Comparison of ENCODE assay signal across 10 mouse cellular contexts in the genomic region with DNA sequence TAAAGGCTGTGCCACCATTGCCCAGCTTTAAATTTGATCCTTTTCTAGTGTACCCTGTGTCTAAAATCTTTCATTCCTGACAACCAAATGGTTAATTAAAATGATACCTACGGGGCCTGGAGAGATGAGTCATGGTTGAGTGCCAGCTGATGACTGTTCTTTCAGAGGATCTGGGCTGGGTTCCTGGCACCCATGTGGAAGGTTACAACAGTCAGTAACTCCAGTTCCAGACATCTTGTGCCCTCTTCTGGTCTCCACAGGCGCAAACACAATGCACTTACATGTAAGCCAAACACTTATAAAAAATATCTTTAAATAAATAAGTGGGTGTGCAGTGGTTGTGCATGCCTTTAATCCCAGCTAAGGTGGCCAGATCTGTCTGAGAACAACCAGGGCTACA. TPM values are rescaled to one million over a fixed set of nuclear protein-coding genes. Genes with fewer than 3 reads are reported as not detected.
A peak's percentile ranks its signal among the peaks of the same experiment; 100 is the strongest.
DNase-seq lines count a peak whose midpoint lies in the region; ATAC-seq lines count a peak whose summit lies in the region.
"Had no signal": no experiment of that assay in that cellular context is flagged by ENCODE, and none has a peak within 500 bp of the region (broad histone marks: within the 10 kb centered on the region; RNA-seq: fewer than 3 reads in every experiment).

No protein-coding gene starts in this region.

- intact Hi-C loops in heart, postnatal 36 days (cut with DNase I) = loop anchor here (5.0 kb wide), 1 partner anchor 76 kb away; a partner anchor contains a TSS

- no peak for DNase-seq in heart, postnatal 36 days
- DNase-seq in thymus, postnatal 14 days = peak; percentile 22
- no peak for DNase-seq in thymus, adult 18-20 months
- no peak for DNase-seq in right cerebral cortex, postnatal 25 days
- DNase-seq in kidney, postnatal 25 days = no peak
- DNase-seq: adrenal gland, postnatal 10 days; right cerebral cortex, postnatal 14 days had no signal

- H3K27me3 ChIP-seq in heart, embryonic 16.5 days (ENCODE audit: control insufficient read depth, insufficient read depth, low read length) = no peaks in the 10 kb centered on the region
- no peaks in the 10 kb centered on the region for H3K27me3 ChIP-seq in hindbrain, embryonic 12.5 days
- H3K27me3 ChIP-seq in stomach, embryonic 14.5 days (ENCODE audit: control insufficient read depth, insufficient read depth, low read length) = no peaks in the 10 kb centered on the region

- H3K36me3 ChIP-seq in heart, embryonic 16.5 days (ENCODE audit: control insufficient read depth, insufficient read depth) = peaks cover 15% of the 10 kb centered on the region
- peaks cover 24% of the 10 kb centered on the region for H3K36me3 ChIP-seq in hindbrain, embryonic 12.5 days
- H3K36me3 ChIP-seq in stomach, embryonic 14.5 days (ENCODE audit: control insufficient read depth, insufficient read depth, low read length) = peaks cover 24% of the 10 kb centered on the region

- no peak overlapping the region for H3K9ac ChIP-seq in heart, embryonic 16.5 days (ENCODE audit: low read length)
- H3K9ac ChIP-seq in hindbrain, embryonic 12.5 days = no peak overlapping the region
- no peak overlapping the region for H3K9ac ChIP-seq in stomach, embryonic 14.5 days (replicated peaks; ENCODE audit: low read depth, low read length)

- H3K4me1 ChIP-seq in heart, embryonic 16.5 days (ENCODE audit: control insufficient read depth, insufficient read depth, low read length) = peaks cover 2% of the 10 kb centered on the region
- peaks cover 17% of the 10 kb centered on the region for H3K4me1 ChIP-seq in hindbrain, embryonic 12.5 days
- peaks cover 12% of the 10 kb centered on the region; the same call in 1 of the 2 replicates for H3K4me1 ChIP-seq in stomach, embryonic 14.5 days (ENCODE audit: control insufficient read depth, insufficient read depth, low read length)

- H3K9me3 ChIP-seq in heart, embryonic 16.5 days (replicated peaks; ENCODE audit: control insufficient read depth, low read length) = no peaks in the 10 kb centered on the region
- no peaks in the 10 kb centered on the region for H3K9me3 ChIP-seq in hindbrain, embryonic 12.5 days (replicated peaks)
- H3K9me3 ChIP-seq in stomach, embryonic 14.5 days (ENCODE audit: control insufficient read depth, low read depth, low read length) = no peaks in the 10 kb centered on the region

- 85% methylated on average over 2 of the region's 2 CpGs for WGBS in heart, embryonic 16.5 days
- WGBS in hindbrain, embryonic 12.5 days = 72% methylated on average over 2 of the region's 2 CpGs
- 78% methylated on average over 2 of the region's 2 CpGs for WGBS in stomach, embryonic 14.5 days

- no peak overlapping the region; the same call in 1 of the 2 replicates for H3K27ac ChIP-seq in heart, embryonic 16.5 days (ENCODE audit: low read length)
- no peak overlapping the region for H3K27ac ChIP-seq in hindbrain, embryonic 12.5 days
- no peak overlapping the region for H3K27ac ChIP-seq in stomach, embryonic 14.5 days (ENCODE audit: low read length)

- no peak overlapping the region; the same call in 1 of the 2 replicates for H3K4me3 ChIP-seq in heart, embryonic 16.5 days (ENCODE audit: low read length)
- no peak overlapping the region for H3K4me3 ChIP-seq in hindbrain, embryonic 12.5 days
- peak overlapping the region; percentile 76 for H3K4me3 ChIP-seq in stomach, embryonic 14.5 days (ENCODE audit: low read depth, low read length)

- ATAC-seq in heart, embryonic 16.5 days (replicated peaks; ENCODE audit: extremely low read depth, insufficient read depth, low FRiP score) = no peak
- no peak for ATAC-seq in hindbrain, embryonic 12.5 days (ENCODE audit: low FRiP score)
- ATAC-seq in stomach, embryonic 14.5 days (ENCODE audit: insufficient number of reproducible peaks, insufficient read depth, low FRiP score, low read depth) = no peak

- peak overlapping the region; percentile 88; the same call in 1 of the 2 replicates for H3K4me2 ChIP-seq in heart, embryonic 16.5 days (ENCODE audit: low read depth, low read length)
- H3K4me2 ChIP-seq in hindbrain, embryonic 12.5 days (replicated peaks) = peak overlapping the region; percentile 70; the same call in 1 of the 2 replicates
- H3K4me2 ChIP-seq in stomach, embryonic 14.5 days (replicated peaks; ENCODE audit: low read depth, low read length) = 0 out of 2 replicates have a peak overlapping the region, but pooled peaks have one; percentile 72

RNA-seq across cellular contexts. Expression of a gene that starts 1.0 kb away (rescaled TPM):
- polyA plus RNA-seq in heart, embryonic 16.5 days (2015; fragmentation: Nextera tagmentation; extraction: Ambion mirVana) = 29.6 and 29.9 TPM in 2 replicates
- total RNA-seq in heart, postnatal 36 days (2021) = 1 to 10 TPM; 8.9 to 9.8 TPM
- polyA plus RNA-seq in hindbrain, embryonic 12.5 days (2016; fragmentation: Nextera tagmentation; extraction: Ambion mirVana) = 45.7 and 53.1 TPM in 2 replicates
- polyA plus RNA-seq in stomach, embryonic 14.5 days (2014; fragmentation: Nextera tagmentation; extraction: Ambion mirVana) = 41.9 and 45.4 TPM in 2 replicates

RNA-seq across cellular contexts. Expression of a gene that starts 38.2 kb away (rescaled TPM):
- polyA plus RNA-seq in heart, embryonic 16.5 days (2015; fragmentation: Nextera tagmentation; extraction: Ambion mirVana) = 20.6 and 21.1 TPM in 2 replicates
- 10 to 100 TPM; 20.3 to 21.5 TPM for total RNA-seq in heart, postnatal 36 days (2021)
- 32.3 and 32.9 TPM in 2 replicates for polyA plus RNA-seq in hindbrain, embryonic 12.5 days (2016; fragmentation: Nextera tagmentation; extraction: Ambion mirVana)
- polyA plus RNA-seq in stomach, embryonic 14.5 days (2014; fragmentation: Nextera tagmentation; extraction: Ambion mirVana) = 20.3 and 23.1 TPM in 2 replicates

RNA-seq across cellular contexts. Expression of a gene that starts 56.0 kb away (rescaled TPM):
- not detected in 2 replicates for polyA plus RNA-seq in heart, embryonic 16.5 days (2015; fragmentation: Nextera tagmentation; extraction: Ambion mirVana)
- total RNA-seq in heart, postnatal 36 days (2021) = not detected
- polyA plus RNA-seq in hindbrain, embryonic 12.5 days (2016; fragmentation: Nextera tagmentation; extraction: Ambion mirVana) = not detected in 2 replicates
- not detected in 2 replicates for polyA plus RNA-seq in stomach, embryonic 14.5 days (2014; fragmentation: Nextera tagmentation; extraction: Ambion mirVana)
- total RNA-seq: adrenal gland, postnatal 10 days had no signal
